Mouse (Mus musculus) heart, embryonic 10.5 days (tissue): ENCODE measurements around the gene Ppil1. TPM values are rescaled to one million over a fixed set of nuclear protein-coding genes. Genes with fewer than 3 reads are reported as not detected.
"Not testable (repeated sequence)": the region's sequence is repeated elsewhere in the genome, so short reads cannot be mapped to it uniquely, and the experiment has no call there.

ENCODE experiments used
- DNase-seq: peaks from one replicate; pipeline ENCODE4 v3.0.0-alpha.2; 2017; ENCODE audit warnings: low spot score
- H3K27ac ChIP-seq: fragments of 300-500 bp; sonication (generic); 2 replicates; pipeline ENCODE4 v1.5.1; 2016; ENCODE audit warnings: mild to moderate bottlenecking
- H3K27me3 ChIP-seq: fragments of 300-500 bp; sonication (generic); 2 replicates; pipeline ENCODE4 v1.6.1; 2016; ENCODE audit warnings: mild to moderate bottlenecking; ENCODE audit not compliant: poor library complexity, insufficient read depth, severe bottlenecking
- H3K36me3 ChIP-seq: fragments of 300-500 bp; sonication (generic); 2 replicates; pipeline ENCODE4 v1.6.1; 2016; ENCODE audit warnings: mild to moderate bottlenecking, moderate library complexity
- H3K4me1 ChIP-seq: fragments of 300-500 bp; sonication (generic); 2 replicates; pipeline ENCODE4 v1.6.1; 2016; ENCODE audit warnings: mild to moderate bottlenecking
- H3K4me3 ChIP-seq: fragments of 300-500 bp; sonication (generic); 2 replicates; pipeline ENCODE4 v1.5.1; 2016; ENCODE audit warnings: mild to moderate bottlenecking, moderate library complexity
- H3K9me3 ChIP-seq: fragments of 300-500 bp; sonication (generic); 2 replicates; pipeline ENCODE4 v1.6.1; 2016; ENCODE audit warnings: mild to moderate bottlenecking, moderate library complexity
- WGBS: fragments of 180-500 bp; shearing (Covaris S2); methylation state at CpG from one replicate; pipeline ENCODE4 v1.1.7; 2016; 5-methylcytosine and 5-hydroxymethylcytosine counted together
- polyA plus RNA-seq: library from polyadenylated mRNA; unstranded; fragments of >200 nt; fragmentation: Nextera tagmentation; extraction: Ambion mirVana; gene quantifications from 2 replicates; pipeline ENCODE4 v1.2.1, GENCODE M21; 2016

Ppil1 gene
- polyA plus RNA-seq, 1 experiment from 2014 or later, result 188 TPM

GRCm38 (mm10) chr17:29258025-29258558, 5.9 kb downstream of the Ppil1 start:
- H3K4me1 ChIP-seq, result peaks cover 78% of the 10 kb centered on the region

GRCm38 (mm10) chr17:29257001-29257511, 6.9 kb downstream of the Ppil1 start:
- H3K27ac ChIP-seq, result peak overlapping the region; percentile 71
- peaks cover 86% of the 10 kb centered on the region for H3K36me3 ChIP-seq

More at GRCm38 (mm10) chr17:29258025-29258558, 5.9 kb downstream of the Ppil1 start:
- H3K9me3 ChIP-seq, result no peaks in the 10 kb centered on the region
- peak overlapping the region; percentile 71; the same call in 1 of the 2 replicates for H3K27ac ChIP-seq
- no peaks in the 10 kb centered on the region for H3K27me3 ChIP-seq
- H3K4me3 ChIP-seq, result no peak overlapping the region
- H3K36me3 ChIP-seq, result peaks cover 76% of the 10 kb centered on the region
- 85% methylated on average over 10 of the region's 10 CpGs for WGBS
- DNase-seq, result no peak

GRCm38 (mm10) chr17:29256507-29256906, 7.5 kb downstream of the Ppil1 start:
- H3K9me3 ChIP-seq, result no peaks in the 10 kb centered on the region
- no peak for DNase-seq
- H3K27ac ChIP-seq, result peak overlapping the region; percentile 71
- WGBS, result 56% methylated on average over 6 of the region's 6 CpGs
- peaks cover 87% of the 10 kb centered on the region for H3K36me3 ChIP-seq
- no peaks in the 10 kb centered on the region for H3K27me3 ChIP-seq
- H3K4me1 ChIP-seq, result peaks cover 77% of the 10 kb centered on the region
- no peak overlapping the region for H3K4me3 ChIP-seq

More at GRCm38 (mm10) chr17:29257001-29257511, 6.9 kb downstream of the Ppil1 start:
- no peaks in the 10 kb centered on the region for H3K27me3 ChIP-seq
- H3K9me3 ChIP-seq, result no peaks in the 10 kb centered on the region
- 58% methylated on average over 10 of the region's 10 CpGs for WGBS
- peak; percentile 85 for DNase-seq
- H3K4me1 ChIP-seq, result peaks cover 77% of the 10 kb centered on the region
- H3K4me3 ChIP-seq, result no peak overlapping the region

GRCm38 (mm10) chr17:29254784-29255183, 9.2 kb downstream of the Ppil1 start:
- Histone ChIP-seq H3K36me3 (peaks cover 88% of the 10 kb centered on the region), H3K4me1 (peaks cover 87% of the 10 kb centered on the region), H3K27ac (peak overlapping the region; percentile 77)
- 93% methylated on average over 6 of the region's 6 CpGs for WGBS
- H3K4me3 ChIP-seq, DNase-seq, H3K9me3 ChIP-seq, H3K27me3 ChIP-seq: not testable (repeated sequence)

GRCm38 (mm10) chr17:29253684-29254083, 10.3 kb downstream of the Ppil1 start:
- H3K4me3 ChIP-seq, result 0 out of 2 replicates have a peak overlapping the region, but pooled peaks have one; percentile 17
- no peaks in the 10 kb centered on the region for H3K9me3 ChIP-seq
- no peaks in the 10 kb centered on the region for H3K27me3 ChIP-seq
- 48% methylated on average over 9 of the region's 9 CpGs for WGBS
- H3K27ac ChIP-seq, result peak overlapping the region; percentile 77
- H3K36me3 ChIP-seq, result peaks cover 83% of the 10 kb centered on the region
- no peak for DNase-seq
- peaks cover 85% of the 10 kb centered on the region for H3K4me1 ChIP-seq

- H3K4me1 ChIP-seq, result peaks cover 86% of the 10 kb centered on the region
- 68% methylated on average over 2 of the region's 2 CpGs for WGBS
- peaks cover 78% of the 10 kb centered on the region for H3K36me3 ChIP-seq
- no peak for DNase-seq
- H3K27me3 ChIP-seq, result no peaks in the 10 kb centered on the region
- H3K9me3 ChIP-seq, result no peaks in the 10 kb centered on the region
- H3K27ac ChIP-seq, result peak overlapping the region; percentile 77
- H3K4me3 ChIP-seq, result no peak overlapping the region
Observed at GRCm38 (mm10) chr17:29253236-29253635, 10.8 kb downstream of the Ppil1 start.

- peak; percentile 88 for DNase-seq
- Histone ChIP-seq H3K27ac (peak overlapping the region; percentile 80), H3K9me3 (no peaks in the 10 kb centered on the region), H3K4me1 (peaks cover 77% of the 10 kb centered on the region), H3K36me3 (peaks cover 65% of the 10 kb centered on the region), H3K4me3 (peak overlapping the region; percentile 25), H3K27me3 (no peaks in the 10 kb centered on the region)
- WGBS, result 71% methylated on average over 15 of the region's 15 CpGs
Observed at GRCm38 (mm10) chr17:29251608-29252390, 12.2 kb downstream of the Ppil1 start.

- peaks cover 73% of the 10 kb centered on the region for H3K4me1 ChIP-seq
- H3K4me3 ChIP-seq, H3K9me3 ChIP-seq, H3K27me3 ChIP-seq, DNase-seq: not testable (repeated sequence)
- peaks cover 61% of the 10 kb centered on the region for H3K36me3 ChIP-seq
- 90% methylated on average over 14 of the region's 14 CpGs for WGBS
- H3K27ac ChIP-seq, result peak overlapping the region; percentile 80
Observed at GRCm38 (mm10) chr17:29251006-29251405, 13.0 kb downstream of the Ppil1 start.

- H3K27ac ChIP-seq, result no peak overlapping the region; the same call in 1 of the 2 replicates
- H3K4me3 ChIP-seq, result no peak overlapping the region
- H3K36me3 ChIP-seq, result peaks cover 47% of the 10 kb centered on the region
- peaks cover 74% of the 10 kb centered on the region for H3K4me1 ChIP-seq
- DNase-seq, result no peak
- no peaks in the 10 kb centered on the region for H3K9me3 ChIP-seq
- H3K27me3 ChIP-seq, result 0 out of 2 replicates have a peak, but pooled peaks cover 2% of the 10 kb centered on the region
- WGBS, result 56% methylated on average over 9 of the region's 9 CpGs
Observed at GRCm38 (mm10) chr17:29249512-29249911, 14.5 kb downstream of the Ppil1 start.

GRCm38 (mm10) chr17:29247881-29248280, 16.1 kb downstream of the Ppil1 start:
- Histone ChIP-seq H3K36me3 (peaks cover 35% of the 10 kb centered on the region), H3K9me3 (no peaks in the 10 kb centered on the region), H3K27ac (0 out of 2 replicates have a peak overlapping the region, but pooled peaks have one; percentile 37), H3K4me3 (no peak overlapping the region), H3K27me3 (peaks cover 13% of the 10 kb centered on the region), H3K4me1 (peaks cover 62% of the 10 kb centered on the region)
- no peak for DNase-seq
- WGBS, result 71% methylated on average over 13 of the region's 13 CpGs

- no peak overlapping the region for H3K27ac ChIP-seq
- WGBS, result 29% methylated on average over 5 of the region's 5 CpGs
- no peak for DNase-seq
- peaks cover 17% of the 10 kb centered on the region for H3K27me3 ChIP-seq
- H3K4me3 ChIP-seq, result no peak overlapping the region
- H3K4me1 ChIP-seq, result peaks cover 54% of the 10 kb centered on the region
- H3K9me3 ChIP-seq, result no peaks in the 10 kb centered on the region
- peaks cover 23% of the 10 kb centered on the region for H3K36me3 ChIP-seq
Observed at GRCm38 (mm10) chr17:29246602-29247001, 17.4 kb downstream of the Ppil1 start.

GRCm38 (mm10) chr17:29245725-29246124, 18.3 kb downstream of the Ppil1 start:
- Histone ChIP-seq H3K4me1 (peaks cover 50% of the 10 kb centered on the region), H3K36me3 (peaks cover 14% of the 10 kb centered on the region), H3K4me3 (no peak overlapping the region), H3K27ac (no peak overlapping the region; the same call in 1 of the 2 replicates), H3K9me3 (no peaks in the 10 kb centered on the region), H3K27me3 (peaks cover 17% of the 10 kb centered on the region)
- DNase-seq, result no peak
- 59% methylated on average over 7 of the region's 7 CpGs for WGBS

- H3K36me3 ChIP-seq, result peaks cover 6% of the 10 kb centered on the region
- DNase-seq, result no peak
- no peaks in the 10 kb centered on the region for H3K9me3 ChIP-seq
- 35% methylated on average over 12 of the region's 12 CpGs for WGBS
- peak overlapping the region; percentile 49 for H3K27ac ChIP-seq
- H3K27me3 ChIP-seq, result peaks cover 25% of the 10 kb centered on the region
- no peak overlapping the region for H3K4me3 ChIP-seq
- peaks cover 43% of the 10 kb centered on the region for H3K4me1 ChIP-seq
Observed at GRCm38 (mm10) chr17:29244912-29245311, 19.1 kb downstream of the Ppil1 start.
